Mouse (Mus musculus) ovary, postnatal 10 days (tissue): ENCODE results near the gene Ryk.

Experiments used
- DNase-seq: peaks from one replicate; pipeline ENCODE4 v3.0.0; 2022; ENCODE audit warnings: low spot score

The Ryk gene

DNA sequence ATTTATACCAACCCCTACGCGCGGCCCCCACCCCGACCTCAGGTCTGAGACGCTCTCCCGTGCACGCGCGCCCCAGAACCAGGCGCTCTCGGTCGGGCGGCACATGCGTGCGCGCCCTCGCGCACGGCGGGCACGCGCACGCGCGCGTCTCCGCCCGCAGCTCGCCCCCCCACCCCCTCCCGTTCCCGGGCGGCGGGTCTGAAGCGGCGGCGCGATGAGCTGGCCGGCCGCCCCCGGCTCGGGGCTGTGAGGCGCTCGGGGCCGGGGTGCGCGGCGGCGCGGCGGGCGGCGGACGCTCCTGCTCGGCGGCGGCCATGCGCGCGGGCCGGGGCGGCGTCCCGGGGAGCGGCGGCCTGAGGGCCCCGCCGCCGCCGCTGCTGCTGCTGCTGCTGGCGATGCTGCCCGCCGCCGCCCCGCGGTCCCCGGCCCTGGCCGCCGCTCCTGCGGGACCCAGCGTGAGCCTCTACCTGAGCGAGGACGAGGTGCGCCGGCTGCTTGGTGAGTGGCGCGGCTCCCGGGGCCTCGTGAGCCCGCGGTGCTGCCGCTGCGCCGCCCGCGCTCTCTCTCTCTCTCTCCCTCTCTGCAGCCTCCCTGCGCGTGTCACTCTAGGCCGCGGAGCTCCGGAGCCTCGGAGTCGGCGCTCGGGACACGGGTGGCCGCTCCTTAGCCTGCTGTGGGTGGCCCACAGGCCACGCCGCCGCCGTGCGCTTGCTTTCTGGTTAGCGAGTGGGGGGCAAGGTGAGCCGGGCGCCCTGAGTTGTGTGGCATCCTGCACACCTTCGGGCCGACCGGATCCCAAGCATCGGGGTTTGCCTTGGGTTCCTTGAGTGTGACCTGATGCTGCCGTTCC, at the start of gene Ryk:
Gene Ryk (plus strand): TSS at position 176 of the 850 bp plus-strand sequence.
- peak; percentile 49 for DNase-seq

GRCm38 (mm10) chr9:102789491-102789890, 45.2 kb upstream of the Ryk start:
- DNase-seq, result no peak

DNA sequence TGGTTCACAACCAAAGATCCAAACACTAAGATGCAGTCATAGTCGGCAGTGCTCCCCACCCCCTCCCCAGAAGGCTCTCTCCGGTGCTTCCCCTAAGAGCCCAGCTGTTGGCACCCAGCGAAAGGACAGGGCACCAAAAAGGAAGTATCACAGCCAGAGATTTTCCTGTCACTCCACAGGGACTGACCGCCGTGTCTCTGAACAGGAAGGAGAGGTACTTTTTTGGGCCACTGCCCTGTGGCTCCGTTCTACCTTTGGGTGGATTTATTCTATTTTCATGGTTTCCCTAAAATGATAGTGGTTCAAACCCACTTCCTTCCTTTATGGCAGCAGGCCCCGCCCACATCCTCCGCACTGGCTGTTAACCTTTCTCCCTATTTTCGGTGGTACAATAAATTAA, 42.9 kb upstream of the Ryk start:
- DNase-seq, result no peak

- no peak for DNase-seq
Measured at GRCm38 (mm10) chr9:102792836-102793235, 41.9 kb upstream of the Ryk start.

- no peak for DNase-seq
Measured at GRCm38 (mm10) chr9:102793286-102793809, 41.4 kb upstream of the Ryk start.

- DNase-seq, result no peak
Measured at GRCm38 (mm10) chr9:102798406-102798805, 36.3 kb upstream of the Ryk start.

- DNase-seq, result no peak
Measured at GRCm38 (mm10) chr9:102806056-102806573, 28.6 kb upstream of the Ryk start.

DNA sequence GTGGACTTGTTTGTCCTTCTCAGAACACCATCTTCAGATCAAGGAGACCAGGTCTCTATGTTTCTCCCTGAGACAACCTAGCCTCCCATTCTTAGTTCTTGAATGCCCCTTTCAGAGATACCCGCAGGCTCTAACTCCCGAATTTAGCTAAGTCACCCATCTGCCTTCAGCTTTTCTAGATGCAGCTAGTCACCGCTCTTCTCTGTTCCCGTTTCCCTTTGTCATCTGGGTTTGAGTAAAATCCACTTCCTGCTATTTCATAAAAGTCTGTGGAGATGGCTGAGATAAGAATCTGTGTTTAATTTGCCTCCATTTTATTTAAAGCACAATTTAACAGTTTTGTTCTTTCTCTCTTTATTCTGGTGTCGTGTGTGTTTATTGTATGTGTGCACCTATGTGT, 23.5 kb upstream of the Ryk start:
- DNase-seq, result no peak

DNA sequence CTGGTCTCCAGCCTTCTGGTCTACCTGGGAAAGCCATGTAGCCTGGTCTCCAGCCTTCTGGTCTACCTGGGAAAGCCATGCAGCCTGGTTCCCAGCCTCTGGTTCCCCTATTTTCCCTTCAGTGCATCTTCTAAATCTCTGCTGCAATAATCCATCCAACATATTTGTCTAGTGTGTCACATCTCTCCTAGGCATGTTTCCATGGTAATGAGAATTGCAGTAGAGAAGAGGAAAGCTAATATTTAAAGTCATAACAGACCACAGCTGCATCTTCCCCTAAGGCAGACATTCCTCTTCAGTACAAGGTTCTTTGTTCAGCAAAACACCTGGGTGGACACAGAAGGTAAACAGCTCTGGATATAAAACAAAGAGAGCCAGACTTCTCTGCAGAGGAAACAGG, 16.5 kb upstream of the Ryk start:
- no peak for DNase-seq

DNA sequence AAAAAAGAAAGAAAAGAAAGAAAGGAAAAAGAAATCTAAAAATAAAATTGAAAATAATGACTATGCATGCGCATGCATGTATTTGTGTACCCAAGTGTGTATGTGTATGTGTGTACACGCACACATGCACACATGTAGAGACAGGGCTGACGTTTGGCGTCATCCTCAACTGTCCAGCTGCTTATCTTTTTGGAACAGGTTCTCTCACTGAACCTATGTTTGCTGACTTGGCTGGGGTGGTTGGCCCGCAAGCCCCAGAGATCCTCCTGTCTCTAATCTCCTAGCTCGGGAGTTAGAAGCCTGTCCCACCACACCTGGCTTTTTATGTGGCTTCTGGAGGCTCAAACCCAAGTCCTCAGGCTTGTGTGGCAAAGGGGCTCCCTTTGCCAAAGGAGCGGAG, 6.1 kb upstream of the Ryk start:
- no peak for DNase-seq

DNA sequence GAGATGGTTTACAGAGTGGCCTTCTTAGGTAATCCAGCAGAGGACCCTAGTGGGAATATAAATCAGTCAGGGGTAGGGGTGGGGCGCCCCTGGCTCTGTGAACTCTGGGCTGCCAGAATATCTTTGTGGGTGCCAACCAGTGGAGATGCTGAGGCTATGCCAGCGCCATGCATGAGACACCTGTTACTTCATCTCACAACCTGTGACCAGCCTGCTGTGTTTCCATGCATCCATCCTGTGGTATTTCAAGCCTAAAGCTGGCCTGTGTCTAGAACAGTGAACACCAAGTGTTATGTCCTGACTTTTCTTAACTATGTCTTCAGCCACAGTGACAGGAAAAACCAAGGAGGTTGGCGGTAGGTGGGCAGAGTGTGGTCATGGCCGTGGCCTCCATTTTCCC, 3.2 kb upstream of the Ryk start:
- DNase-seq, result no peak

- no peak for DNase-seq
Measured at GRCm38 (mm10) chr9:102834414-102834741, 339 bp upstream of the Ryk start.

DNA sequence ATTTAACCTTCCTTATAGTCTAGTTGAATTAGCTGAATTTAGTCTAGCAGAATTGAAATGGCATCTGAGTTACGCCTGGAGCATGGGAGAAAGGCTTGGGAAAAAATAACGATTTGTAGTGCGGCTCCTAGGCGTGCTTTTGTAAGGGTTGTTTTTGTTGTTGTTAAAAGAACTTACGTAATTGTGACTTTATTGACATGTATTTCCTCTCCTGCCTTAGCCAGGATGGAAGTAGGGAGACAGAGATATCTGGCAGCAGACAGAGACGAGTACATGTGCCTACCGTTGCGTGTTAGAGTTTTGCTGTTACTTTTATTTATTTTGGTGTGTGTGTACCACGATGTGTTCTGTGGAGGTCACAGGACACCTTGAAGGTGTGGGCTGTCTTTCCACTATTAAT, 1.6 kb downstream of the Ryk start:
- DNase-seq, result no peak

DNA sequence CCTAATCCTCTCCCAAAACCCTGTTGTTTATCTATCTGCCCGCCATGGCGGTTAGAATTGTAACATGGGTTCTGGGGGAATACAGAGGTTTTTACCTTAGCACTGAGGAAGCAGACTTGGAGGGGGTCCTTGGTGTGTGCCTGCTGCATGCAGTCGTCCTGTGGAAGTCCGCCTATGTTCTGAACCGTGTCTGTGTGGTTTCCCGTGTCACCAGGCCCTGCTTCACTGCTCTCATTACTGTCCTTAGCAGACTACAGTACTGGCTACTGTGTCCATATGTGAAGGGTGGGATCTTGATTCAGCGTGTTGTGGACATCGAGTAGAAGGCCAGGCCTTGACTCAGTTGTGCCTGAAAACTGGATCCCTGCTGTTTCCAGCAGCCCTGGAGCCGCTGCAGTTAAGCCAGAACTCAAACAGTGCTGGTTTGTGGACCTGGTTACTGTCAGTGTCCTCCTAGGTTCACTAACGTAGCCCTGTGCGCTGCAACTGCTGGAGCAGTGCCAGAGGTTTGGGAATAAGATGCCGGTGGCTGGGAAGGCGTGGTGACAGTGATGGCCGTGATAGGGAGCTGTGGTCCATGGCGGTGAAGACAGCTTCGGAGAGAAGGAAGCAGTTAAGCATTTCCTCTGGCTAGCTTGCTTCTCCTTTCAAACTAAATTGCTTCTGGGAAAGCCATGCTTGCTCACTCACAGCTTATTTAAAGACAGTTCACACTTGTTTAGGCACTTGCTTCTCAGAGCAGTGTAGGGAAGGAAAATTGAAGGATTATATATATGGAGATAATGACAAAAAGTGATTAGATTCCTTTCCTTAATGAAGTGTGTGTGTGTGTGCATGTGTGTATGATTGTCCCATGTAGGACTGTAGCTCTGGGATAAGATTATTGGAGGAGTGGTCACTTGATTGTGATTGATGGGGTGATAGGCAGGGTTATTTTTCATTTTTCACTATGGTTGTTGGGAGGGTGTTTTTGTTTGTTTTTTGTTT, 6.4 kb downstream of the Ryk start:
- no peak for DNase-seq

GRCm38 (mm10) chr9:102841832-102842231, 7.1 kb downstream of the Ryk start:
- no peak for DNase-seq

GRCm38 (mm10) chr9:102842498-102842897, 7.8 kb downstream of the Ryk start:
- no peak for DNase-seq

- DNase-seq, result no peak
Measured at GRCm38 (mm10) chr9:102843577-102843976, 8.9 kb downstream of the Ryk start.

DNA sequence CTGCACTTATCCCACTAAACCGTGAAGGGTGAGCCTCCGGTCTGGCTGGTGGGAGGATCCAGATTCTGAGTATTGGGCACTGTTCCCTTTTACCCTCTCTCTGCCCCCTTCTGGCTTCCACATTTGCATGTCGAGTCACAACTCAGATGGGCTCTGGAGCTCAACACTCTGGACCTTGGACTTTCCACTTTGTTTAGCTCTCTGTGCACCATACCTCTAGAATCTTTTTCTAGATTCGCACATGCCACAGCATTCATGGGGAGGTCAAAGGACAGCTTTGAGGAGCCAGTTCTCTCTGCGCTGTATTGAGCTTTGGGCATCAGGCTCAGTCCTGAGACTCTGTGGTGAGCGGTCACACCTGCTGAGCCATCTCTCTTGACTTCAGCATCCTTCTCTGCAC, 11.1 kb downstream of the Ryk start:
- DNase-seq, result no peak

GRCm38 (mm10) chr9:102846348-102846747, 11.6 kb downstream of the Ryk start:
- DNase-seq, result no peak

- no peak for DNase-seq
Measured at GRCm38 (mm10) chr9:102852076-102853022, 17.6 kb downstream of the Ryk start.

DNA sequence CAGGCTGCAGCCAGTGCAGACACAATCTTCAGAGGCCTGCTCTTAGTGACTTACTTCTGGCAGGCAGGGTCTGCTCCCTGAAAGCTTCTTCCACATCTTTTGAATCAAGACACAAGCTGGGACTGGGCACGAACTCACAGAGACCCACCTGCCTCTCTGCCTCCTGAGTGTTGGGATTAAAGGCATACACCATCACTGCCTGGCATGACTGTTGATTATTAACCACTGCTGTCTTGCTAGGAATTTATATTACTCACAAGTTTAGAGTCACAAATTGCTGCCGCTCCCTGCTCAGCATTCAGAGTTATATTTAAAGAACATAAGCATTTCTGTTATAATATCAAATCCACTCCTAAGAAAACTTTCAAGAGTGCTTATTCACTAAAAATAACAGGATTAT, 23.1 kb downstream of the Ryk start:
- DNase-seq, result no peak
